Mouse (Mus musculus): ENCODE measurements around the gene Zfp688.
A peak's percentile ranks its signal among the peaks of the same experiment; 100 is the strongest.
"Not testable (repeated sequence)": the region's sequence is repeated elsewhere in the genome, so short reads cannot be mapped to it uniquely, and the experiment has no call there.

Zfp688 gene

GRCm38 (mm10) chr7:127406002-127406987, 15.6 kb downstream of the Zfp688 start, which contains the start of gene Zfp764:
Gene Zfp764 (minus strand): TSS chr7:127406822.
- DNase-seq: peak; percentile 92

- DNase-seq: not testable (repeated sequence)
Observed at GRCm38 (mm10) chr7:127404101-127404500, 17.8 kb downstream of the Zfp688 start.

- no peak for DNase-seq
Observed at GRCm38 (mm10) chr7:127402980-127403379, 18.9 kb downstream of the Zfp688 start.

GRCm38 (mm10) chr7:127400355-127400754, 21.5 kb downstream of the Zfp688 start:
- DNase-seq: no peak

- no peak for DNase-seq
Observed at GRCm38 (mm10) chr7:127393944-127394333, 27.9 kb downstream of the Zfp688 start.

GRCm38 (mm10) chr7:127393157-127393943, 28.5 kb downstream of the Zfp688 start, which contains the start of gene E430018J23Rik:
Gene E430018J23Rik (minus strand): TSS chr7:127393629.
- DNase-seq: peak; percentile 99

- DNase-seq: no peak
Observed at GRCm38 (mm10) chr7:127392251-127392824, 29.5 kb downstream of the Zfp688 start.

- DNase-seq: no peak
Observed at GRCm38 (mm10) chr7:127391538-127391937, 30.3 kb downstream of the Zfp688 start.

GRCm38 (mm10) chr7:127390306-127390705, 31.6 kb downstream of the Zfp688 start:
- no peak for DNase-seq

- DNase-seq: not testable (repeated sequence)
Observed at GRCm38 (mm10) chr7:127388201-127388600, 33.7 kb downstream of the Zfp688 start.

GRCm38 (mm10) chr7:127386641-127387392, 35.1 kb downstream of the Zfp688 start, which contains the start of gene 9130019O22Rik:
Gene 9130019O22Rik (minus strand): TSS chr7:127387166.
- DNase-seq: peak; percentile 95

- not testable (repeated sequence) for DNase-seq
Observed at GRCm38 (mm10) chr7:127385560-127385959, 36.3 kb downstream of the Zfp688 start.

GRCm38 (mm10) chr7:127378310-127378921, 43.5 kb downstream of the Zfp688 start:
- DNase-seq: no peak

GRCm38 (mm10) chr7:127375271-127376245, 46.3 kb downstream of the Zfp688 start, which contains the start of gene Zfp747:
Gene Zfp747 (minus strand): TSS chr7:127376050.
- DNase-seq: peak; percentile 95

GRCm38 (mm10) chr7:127371870-127372269, 50.0 kb downstream of the Zfp688 start:
- DNase-seq: not testable (repeated sequence)

GRCm38 (mm10) chr7:127371213-127371612, 50.7 kb downstream of the Zfp688 start:
- DNase-seq: no peak

All from kidney, postnatal 14 days (tissue).